Mouse (Mus musculus) liver, adult 10 weeks (tissue): ENCODE measurements around the gene Il34. TPM values are rescaled to one million over a fixed set of nuclear protein-coding genes. Genes with fewer than 3 reads are reported as not detected.

Experiments
- polyA plus RNA-seq: library from polyadenylated mRNA; stranded (reverse); fragments of 350-450 nt; fragmentation: Illumina TruSeq; extraction: RNeasy Lipid Tissue Mini Kit (QIAGEN cat#74804); gene quantifications from one replicate; pipeline ENCODE4 v1.2.3, GENCODE M21; 2014; ENCODE audit warnings: low read depth, low replicate concordance

Il34 gene
- polyA plus RNA-seq: not detected

DNA sequence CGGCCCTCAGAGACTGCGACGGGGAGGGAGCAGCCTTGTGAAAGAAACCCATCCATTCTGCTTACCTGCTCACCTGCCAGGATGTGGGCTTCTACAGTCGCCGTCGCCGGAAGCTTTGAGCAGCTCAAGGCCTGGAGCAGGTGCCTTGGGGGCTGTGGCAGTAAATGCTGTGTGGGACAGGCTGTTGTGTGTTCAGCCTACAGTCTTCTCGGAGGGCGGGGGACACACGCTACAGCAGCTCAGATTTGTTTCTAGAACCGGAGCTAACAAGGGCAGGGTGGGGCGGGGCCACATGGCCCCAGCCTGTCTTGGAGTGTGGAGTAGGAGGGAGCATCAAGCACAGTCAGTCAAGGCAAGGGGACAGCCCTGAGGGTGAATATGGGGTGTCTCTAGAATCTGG is at the start of gene Il34:
TSS of gene Il34 (minus strand) at position 256 of the 400 bp plus-strand sequence.

DNA sequence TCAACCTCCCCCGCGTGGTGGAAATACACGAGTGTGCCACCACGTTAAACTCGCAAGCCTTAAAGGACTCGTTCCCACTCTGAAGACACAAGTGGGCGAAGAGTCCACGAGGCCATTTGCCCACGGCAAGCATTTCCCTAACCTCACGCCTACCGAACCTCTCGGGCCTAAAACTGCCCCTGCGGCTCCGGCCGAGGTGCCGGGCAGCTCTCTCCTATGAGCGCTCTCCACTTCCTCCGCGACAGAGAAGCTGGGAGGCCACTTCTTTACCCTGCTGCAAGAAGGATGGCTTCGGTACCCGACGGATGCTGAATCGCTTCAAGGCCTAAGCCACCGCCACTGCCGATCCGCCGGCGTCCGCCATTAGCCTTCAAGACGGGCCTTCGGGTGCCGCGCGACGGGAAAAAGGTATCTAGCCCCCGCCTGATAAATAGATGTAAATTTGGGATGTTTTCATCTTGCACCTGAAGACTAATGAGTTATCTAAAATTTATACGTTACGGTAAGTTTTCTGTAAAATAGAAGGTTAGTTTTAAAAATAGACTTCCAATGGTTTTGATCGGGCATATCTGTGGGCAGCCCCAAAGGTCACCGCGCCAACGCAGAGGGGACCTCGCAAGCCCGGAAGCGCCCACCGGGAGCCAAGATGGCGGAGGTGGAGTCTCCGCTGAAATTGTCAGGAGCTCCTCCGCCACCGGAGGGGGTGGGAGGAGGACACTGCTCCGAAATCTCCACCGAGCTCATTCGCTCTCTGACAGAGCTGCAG is 40.9 kb upstream of the Il34 start, which contains the start of the genes Cog4 and Sf3b3:
TSS of gene Cog4 (plus strand) at position 196 of the 766 bp plus-strand sequence.
TSS of gene Sf3b3 (minus strand) at position 383 of the 766 bp plus-strand sequence.

DNA sequence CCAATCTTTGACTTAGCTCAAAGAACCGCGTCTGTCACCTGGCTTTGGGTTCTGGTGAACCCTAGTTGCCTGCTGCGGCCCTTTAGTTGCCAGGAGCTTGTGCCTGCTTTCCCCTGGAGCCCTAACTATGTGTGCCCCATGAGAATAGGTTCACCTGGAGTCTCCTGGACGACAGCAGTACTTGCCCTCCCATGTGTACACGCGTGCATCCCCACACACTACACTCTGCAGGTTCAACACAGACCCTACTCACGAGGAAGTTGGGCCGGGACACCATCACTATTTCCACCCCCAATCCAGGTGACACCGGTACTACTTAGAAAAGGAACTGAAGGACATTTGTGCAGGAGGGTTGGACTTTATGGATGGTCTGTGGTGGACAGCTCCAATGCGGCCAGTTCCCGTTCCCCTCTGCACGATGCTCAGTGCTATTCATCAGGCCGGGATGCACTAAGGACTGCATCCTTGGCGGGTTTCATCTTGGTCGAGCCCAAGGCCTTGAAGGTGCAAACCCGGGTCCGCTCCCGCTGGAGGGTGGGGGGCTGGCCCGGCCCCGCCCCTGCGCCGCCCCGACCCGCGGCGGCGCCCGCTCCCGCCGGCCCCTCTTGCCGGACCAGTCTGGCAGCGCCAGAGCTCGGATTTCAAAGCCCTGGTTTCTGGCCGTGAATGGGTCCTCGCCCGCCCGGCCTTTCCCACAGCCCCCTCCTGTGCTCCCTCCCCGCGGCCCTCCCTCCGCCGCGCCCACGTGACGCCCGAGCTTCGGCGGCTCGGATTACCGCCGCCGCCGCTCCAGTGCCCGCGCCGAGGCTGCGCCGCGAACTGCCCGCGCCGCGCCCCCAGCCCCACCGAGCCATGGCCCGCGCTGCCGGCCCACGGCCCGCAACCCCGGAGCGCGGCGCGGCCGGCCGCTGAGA is 84.8 kb downstream of the Il34 start, which contains the start of gene Mtss1l:
TSS of gene Mtss1l (plus strand) at position 792 of the 914 bp plus-strand sequence.

Other genes starting within 250 kb of the Il34 start
- 2.6 TPM for gene Vac14, start 187.3 kb downstream of the Il34 start, polyA plus RNA-seq
- 0.16 TPM for gene Mtss1l, start 84.4 kb downstream of the Il34 start, polyA plus RNA-seq
- gene Cog4, start 40.7 kb upstream of the Il34 start, polyA plus RNA-seq: 11.6 TPM
- gene Sf3b3, start 40.9 kb upstream of the Il34 start, polyA plus RNA-seq: 11.0 TPM
- 0.64 TPM for gene Fuk, start 96.6 kb upstream of the Il34 start, polyA plus RNA-seq
- gene St3gal2, start 114.0 kb upstream of the Il34 start, polyA plus RNA-seq: 0.34 TPM
- gene Ddx19a, start 191.9 kb upstream of the Il34 start, polyA plus RNA-seq: 12.4 TPM
- 9.0 TPM for gene Ddx19b, start 225.8 kb upstream of the Il34 start, polyA plus RNA-seq
- gene Aars, start 227.2 kb upstream of the Il34 start, polyA plus RNA-seq: 20.7 TPM